37 mouse cellular contexts compared by ENCODE assay signal in genomic region chr1:187175991-187176390, GRCm38 (mm10). TPM values are rescaled to one million over a fixed set of nuclear protein-coding genes. Genes with fewer than 3 reads are reported as not detected.
"Had no signal": no experiment of that assay in that cellular context is flagged by ENCODE, and none has a peak within 500 bp of the region (broad histone marks: within the 10 kb centered on the region; RNA-seq: fewer than 3 reads in every experiment).

No protein-coding gene starts in this region.

- DNase-seq: heart, postnatal 10 days; heart, postnatal 14 days; heart, postnatal 36 days; heart, postnatal 4 days; kidney, adult 11 months; kidney, adult 18-20 months; kidney, adult 2 months; kidney, adult 8-10 months; kidney, adult 9 months; kidney, postnatal 10 days; kidney, postnatal 14 days; kidney, postnatal 25 days; kidney, postnatal 36 days; kidney, postnatal 4 days; layer of hippocampus, adult 9-11 months; layer of hippocampus, postnatal 36 days had no signal

- H3K9me3 ChIP-seq: heart, embryonic 10.5 days; heart, embryonic 12.5 days; heart, embryonic 13.5 days; heart, embryonic 15.5 days; hindbrain, embryonic 10.5 days; hindbrain, embryonic 12.5 days; hindbrain, embryonic 13.5 days; hindbrain, embryonic 15.5 days; intestine, embryonic 15.5 days; kidney, embryonic 15.5 days had no signal

- H3K4me3 ChIP-seq: heart, embryonic 10.5 days; heart, embryonic 12.5 days; heart, embryonic 13.5 days; heart, embryonic 15.5 days; hindbrain, embryonic 10.5 days; hindbrain, embryonic 12.5 days; hindbrain, embryonic 13.5 days; hindbrain, embryonic 15.5 days; intestine, embryonic 15.5 days; kidney, embryonic 15.5 days; layer of hippocampus, adult 2 months; left cerebral cortex, adult 2 months had no signal

- ATAC-seq: hindbrain, embryonic 16.5 days; hindbrain, postnatal 0 days; inflammation-experienced regulatory T-cells, adult 6 months; intestine, embryonic 15.5 days; intestine, embryonic 16.5 days; intestine, postnatal 0 days had no signal

- H3K27ac ChIP-seq: heart, embryonic 10.5 days; heart, embryonic 13.5 days; heart, embryonic 15.5 days; hindbrain, embryonic 10.5 days; hindbrain, embryonic 12.5 days; hindbrain, embryonic 13.5 days; hindbrain, embryonic 14.5 days; hindbrain, embryonic 15.5 days; hindbrain, postnatal 0 days; intestine, embryonic 15.5 days; kidney, embryonic 15.5 days; kidney, postnatal 0 days; layer of hippocampus, adult 2 months; left cerebral cortex, adult 2 months had no signal

- H3K4me2 ChIP-seq: heart, embryonic 11.5 days; heart, embryonic 12.5 days; heart, embryonic 13.5 days; heart, embryonic 15.5 days; hindbrain, embryonic 12.5 days; hindbrain, embryonic 13.5 days; hindbrain, embryonic 14.5 days; hindbrain, embryonic 15.5 days; intestine, embryonic 15.5 days; kidney, embryonic 15.5 days had no signal

- H3K27me3 ChIP-seq: heart, embryonic 12.5 days; heart, embryonic 13.5 days; heart, embryonic 15.5 days; hindbrain, embryonic 12.5 days; hindbrain, embryonic 13.5 days; hindbrain, embryonic 15.5 days; intestine, embryonic 15.5 days; kidney, embryonic 15.5 days had no signal

- H3K36me3 ChIP-seq: heart, embryonic 10.5 days; heart, embryonic 12.5 days; heart, embryonic 13.5 days; heart, embryonic 15.5 days; hindbrain, embryonic 10.5 days; hindbrain, embryonic 12.5 days; hindbrain, embryonic 13.5 days; hindbrain, embryonic 15.5 days; intestine, embryonic 15.5 days; kidney, embryonic 15.5 days had no signal

- H3K4me1 ChIP-seq: heart, embryonic 15.5 days; hindbrain, embryonic 10.5 days; hindbrain, embryonic 12.5 days; hindbrain, embryonic 13.5 days; hindbrain, embryonic 15.5 days; intestine, embryonic 15.5 days; kidney, embryonic 15.5 days had no signal

- H3K9ac ChIP-seq: heart, embryonic 12.5 days; heart, embryonic 13.5 days; heart, embryonic 15.5 days; hindbrain, embryonic 12.5 days; hindbrain, embryonic 13.5 days; hindbrain, embryonic 14.5 days; hindbrain, embryonic 15.5 days; intestine, embryonic 15.5 days; kidney, embryonic 15.5 days had no signal

RNA-seq across cellular contexts. Expression of gene Spata17, which starts 39.3 kb away (rescaled TPM):
- total RNA-seq: hematopoietic stem cell, adult 5-6 weeks had no signal
- polyA plus RNA-seq: inflammation-experienced regulatory T-cells, adult 6 months had no signal
